Mouse (Mus musculus) ES-Bruce4 (cell line): ENCODE data around the gene Gm5767.

ENCODE experiments used
- CTCF ChIP-seq: IDR thresholded peaks from one replicate; pipeline ENCODE4 v1.8.1; 2011; ENCODE audit warnings: low read depth, low read length
- EP300 ChIP-seq: IDR thresholded peaks from 2 replicates; pipeline ENCODE4 v1.6.1; 2011; ENCODE audit warnings: low read depth, low read length; ENCODE audit not compliant: insufficient read depth
- POLR2A ChIP-seq: IDR thresholded peaks from one replicate; pipeline ENCODE4 v1.8.1; 2011; ENCODE audit warnings: low read length; ENCODE audit not compliant: insufficient read depth

- TF ChIP-seq CTCF (no peak), EP300 (no peak), POLR2A (no peak)
Measured at GRCm38 (mm10) chr16:8655599-8655998, 25.0 kb upstream of the Gm5767 start.
